Mouse (Mus musculus): ENCODE measurements around the gene Shb.

DNA sequence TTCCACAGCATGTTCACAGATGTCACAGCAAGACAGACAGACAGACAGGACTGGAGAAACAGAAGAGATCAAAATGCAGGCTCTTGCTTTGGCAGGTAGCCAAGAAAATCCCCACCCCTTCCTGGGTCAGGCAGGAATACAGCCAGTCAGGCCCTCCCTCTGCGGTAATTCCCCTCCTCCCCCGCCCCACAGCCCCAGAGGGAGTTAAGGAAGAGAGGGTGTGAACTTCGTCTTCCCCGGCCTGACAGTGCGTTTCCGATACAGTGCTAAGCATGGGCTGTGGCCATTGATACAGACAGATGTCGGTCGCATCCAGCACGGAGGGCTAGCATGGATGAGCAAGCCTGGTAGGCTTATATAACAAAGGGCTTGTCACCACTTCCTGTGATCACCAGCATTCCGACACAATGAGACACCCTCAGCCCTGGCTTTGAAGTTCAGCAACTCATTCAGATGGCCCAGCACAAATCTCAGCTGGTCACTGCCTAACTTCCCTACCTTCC lies 18.4 kb downstream of the Shb start:
- TF ChIP-seq CTCF (IDR thresholded peaks at IDR 0.05; ENCODE audit: low read depth, low read length) (no peak), POLR2A (IDR thresholded peaks at IDR 0.05; ENCODE audit: extremely low read depth, insufficient read depth, low read length) (no peak)

All from liver, adult 2 months (tissue).